Mouse (Mus musculus): Measurements from ENCODE around the gene Vac14. TPM values are rescaled to one million over a fixed set of nuclear protein-coding genes. Genes with fewer than 3 reads are reported as not detected.

The Vac14 gene
- polyA plus RNA-seq, 1 experiment: 26.8 TPM

DNA sequence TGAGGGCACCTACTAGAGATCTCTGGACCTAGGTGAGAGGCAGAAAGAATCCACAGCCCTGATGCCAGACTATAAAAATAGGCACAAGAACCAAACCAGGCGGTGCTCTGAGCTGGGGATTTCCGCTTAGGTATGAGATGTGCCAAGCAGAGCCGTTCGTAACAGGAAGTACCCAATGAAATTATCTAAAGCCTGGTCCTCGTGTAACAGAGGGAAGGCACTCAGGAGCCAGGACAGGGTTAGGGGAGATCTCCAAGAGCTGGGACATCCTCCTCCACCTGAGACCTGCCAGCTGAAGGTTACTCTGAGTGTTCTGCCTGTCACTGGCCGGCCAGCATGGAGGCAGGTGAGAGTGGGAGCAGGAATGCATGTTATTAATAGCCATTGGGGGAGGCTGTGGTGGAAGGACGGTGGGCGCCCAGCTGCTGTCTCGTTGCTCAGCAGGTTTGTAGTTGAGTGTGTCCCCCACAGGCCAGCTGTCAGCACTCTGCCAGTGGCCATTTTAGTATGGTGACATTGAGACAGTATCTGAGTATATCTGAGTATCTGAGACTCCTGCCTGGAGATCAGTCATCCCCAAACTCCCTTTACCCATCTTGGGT, 85.2 kb downstream of the Vac14 start:
- no peaks in the 10 kb centered on the region for H3K79me2 ChIP-seq (ENCODE audit: control insufficient read depth, insufficient read depth)
- no peaks in the 10 kb centered on the region for H3K27me3 ChIP-seq (ENCODE audit: control insufficient read depth, insufficient read depth, insufficient read length)
- TF ChIP-seq POLR2AphosphoS2 (IDR thresholded peaks at IDR 0.05; ENCODE audit: insufficient read length, low read depth): no peak
- TF ChIP-seq MYOG (IDR thresholded peaks at IDR 0.05; ENCODE audit: control insufficient read depth in 1 of 3, insufficient read depth in 1 of 3, insufficient read length in 2 of 3, low read depth in 2 of 3): peak; percentile 50 to 94 (median 86)
- TF ChIP-seq SRF (IDR thresholded peaks at IDR 0.05; ENCODE audit: control insufficient read depth, insufficient read length, low read depth): no peak
- TF ChIP-seq E2F4 (IDR thresholded peaks at IDR 0.05; ENCODE audit: insufficient read depth): no peak
- TF ChIP-seq MYOD1 (IDR thresholded peaks at IDR 0.05; ENCODE audit: control insufficient read depth in 1 of 3, insufficient read length in 2 of 3, low read depth in 2 of 3): peak in 2 of 3 experiments; percentile 69 to 98
- TF ChIP-seq TCF3 (IDR thresholded peaks at IDR 0.05; ENCODE audit: insufficient read length, low read depth): peak; percentile 68
- TF ChIP-seq MAX (IDR thresholded peaks at IDR 0.05; ENCODE audit: low read depth): no peak
- TF ChIP-seq CEBPB (IDR thresholded peaks at IDR 0.05; ENCODE audit: insufficient read depth, poor library complexity, severe bottlenecking): no peak
- TF ChIP-seq TCF12 (IDR thresholded peaks at IDR 0.05; ENCODE audit: insufficient read depth, poor library complexity, severe bottlenecking): peak; percentile 62
- TF ChIP-seq POLR2A (IDR thresholded peaks at IDR 0.05; ENCODE audit: insufficient read length, low read depth): no peak
- no peak for TF ChIP-seq USF1 (IDR thresholded peaks at IDR 0.05; ENCODE audit: low read depth)
- no peak for TF ChIP-seq REST (IDR thresholded peaks at IDR 0.05; ENCODE audit: insufficient read depth, insufficient read length)
- H3K4me2 ChIP-seq (ENCODE audit: low read depth): no peak overlapping the region
- H3ac ChIP-seq (ENCODE audit: control insufficient read depth, insufficient read length): no peak overlapping the region
- H3K36me3 ChIP-seq (ENCODE audit: control insufficient read depth, insufficient read depth): no peaks in the 10 kb centered on the region
- H3K4me3 ChIP-seq: no peak overlapping the region

DNA sequence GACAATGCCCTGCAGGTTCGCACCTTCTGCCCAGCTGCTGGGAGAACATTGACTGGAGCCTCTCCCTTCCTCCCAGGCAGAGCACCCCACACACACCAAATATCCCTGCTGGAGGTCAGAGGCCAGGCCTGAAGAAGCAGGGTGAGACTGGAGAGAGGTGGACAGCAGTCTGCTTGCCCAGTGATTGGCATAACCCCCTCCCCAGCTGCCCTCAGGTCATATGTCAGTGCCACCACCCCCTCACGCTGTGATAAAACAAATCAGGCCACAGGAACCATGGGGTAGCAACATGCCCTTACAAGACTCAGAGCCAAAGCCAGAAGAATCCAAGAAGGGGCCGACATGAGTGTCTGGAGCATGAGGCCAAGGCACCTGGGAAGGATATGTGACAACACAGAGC, 85.7 kb downstream of the Vac14 start:
- Histone ChIP-seq H3K36me3 (ENCODE audit: control insufficient read depth, insufficient read depth) (no peaks in the 10 kb centered on the region), H3K4me3 (no peak overlapping the region), H3K79me2 (ENCODE audit: control insufficient read depth, insufficient read depth) (no peaks in the 10 kb centered on the region), H3ac (ENCODE audit: control insufficient read depth, insufficient read length) (no peak overlapping the region), H3K27me3 (ENCODE audit: control insufficient read depth, insufficient read depth, insufficient read length) (no peaks in the 10 kb centered on the region), H3K4me2 (ENCODE audit: low read depth) (no peak overlapping the region)
- TF ChIP-seq MYOG (IDR thresholded peaks at IDR 0.05; ENCODE audit: control insufficient read depth in 1 of 3, insufficient read depth in 1 of 3, insufficient read length in 2 of 3, low read depth in 2 of 3) (peak in 1 of 3 experiments; percentile 57), SRF (IDR thresholded peaks at IDR 0.05; ENCODE audit: control insufficient read depth, insufficient read length, low read depth) (no peak), MYOD1 (IDR thresholded peaks at IDR 0.05; ENCODE audit: control insufficient read depth in 1 of 3, insufficient read length in 2 of 3, low read depth in 2 of 3) (peak in 1 of 3 experiments; percentile 84)

DNA sequence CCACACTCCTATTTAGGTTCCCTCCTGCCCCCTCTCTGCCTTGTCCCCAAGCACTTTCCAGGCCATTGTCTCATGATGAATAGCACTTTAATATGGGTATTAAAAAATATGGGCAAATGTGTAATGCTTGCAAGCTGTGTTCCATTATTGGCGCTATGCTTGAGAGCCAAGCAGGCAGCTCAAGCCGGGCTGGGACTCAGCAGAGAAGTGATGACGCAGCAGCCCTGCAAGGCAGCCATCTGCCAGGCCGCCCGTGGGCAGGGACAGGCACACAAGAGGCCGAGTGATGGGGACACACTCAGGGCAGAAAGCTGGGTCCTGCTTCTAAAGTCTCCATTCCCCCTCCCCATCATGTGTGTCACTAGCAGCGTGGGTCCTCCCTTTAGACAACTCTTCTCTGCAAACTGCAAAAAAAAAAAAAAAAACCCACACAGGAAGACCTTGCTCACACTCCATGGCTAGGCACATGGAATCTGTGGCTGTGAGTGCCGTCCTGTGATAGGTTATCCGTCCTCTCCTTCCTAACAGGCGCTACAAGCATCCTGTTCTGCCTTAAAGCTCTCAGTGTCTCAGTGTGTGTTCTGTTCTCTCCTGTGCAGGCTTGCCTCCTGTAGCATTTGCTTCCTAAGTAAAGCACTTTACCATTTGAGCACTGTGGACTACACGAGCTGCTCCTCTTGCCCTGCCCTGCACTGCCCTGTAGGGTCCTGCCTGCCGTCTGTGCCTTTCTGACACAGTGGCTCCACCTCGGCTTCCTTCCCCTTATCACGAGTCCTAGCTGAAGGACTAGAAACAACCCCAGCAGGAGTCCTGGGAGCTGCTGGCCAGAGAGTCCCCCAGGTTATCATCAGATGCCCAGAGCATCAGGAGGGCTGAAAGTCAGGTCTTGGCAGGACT, 87.3 kb downstream of the Vac14 start:
- Histone ChIP-seq H3K36me3 (ENCODE audit: control insufficient read depth, insufficient read depth) (no peaks in the 10 kb centered on the region), H3K4me2 (ENCODE audit: low read depth) (no peak overlapping the region), H3K4me3 (no peak overlapping the region), H3K79me2 (ENCODE audit: control insufficient read depth, insufficient read depth) (no peaks in the 10 kb centered on the region), H3K27me3 (ENCODE audit: control insufficient read depth, insufficient read depth, insufficient read length) (no peaks in the 10 kb centered on the region), H3ac (ENCODE audit: control insufficient read depth, insufficient read length) (no peak overlapping the region)
- TF ChIP-seq MYOD1 (IDR thresholded peaks at IDR 0.05; ENCODE audit: control insufficient read depth in 1 of 3, insufficient read length in 2 of 3, low read depth in 2 of 3) (peak in 1 of 3 experiments; percentile 15), E2F4 (IDR thresholded peaks at IDR 0.05; ENCODE audit: insufficient read depth) (no peak)

DNA sequence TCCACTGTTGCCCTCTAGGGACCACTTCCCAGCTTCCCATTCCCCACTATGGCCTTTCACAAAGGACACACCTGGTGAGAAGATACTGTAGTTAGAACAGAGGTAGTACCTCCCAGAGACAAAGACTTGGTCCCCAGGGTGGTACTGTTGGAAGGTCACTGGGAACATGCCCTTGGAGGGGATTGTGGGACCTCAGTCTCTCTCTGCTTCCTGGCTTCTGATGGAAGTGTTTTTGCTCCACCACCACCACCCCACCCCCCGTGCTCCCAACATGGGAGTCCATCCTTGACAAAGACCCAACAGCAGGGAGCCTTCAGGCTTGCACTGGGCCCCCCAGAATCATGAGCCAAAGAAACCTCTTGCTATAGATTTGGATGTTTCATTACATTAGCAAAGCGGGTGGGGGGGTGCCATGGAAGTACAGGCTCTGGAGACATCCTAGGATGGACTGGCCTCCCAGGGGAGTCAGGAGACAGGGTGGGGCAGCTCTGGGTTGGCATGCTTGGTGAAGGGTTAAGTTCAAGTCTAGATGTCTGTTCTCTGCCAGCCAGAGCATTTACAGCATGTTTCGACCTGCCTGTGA, 88.0 kb downstream of the Vac14 start:
- H3K4me3 ChIP-seq: no peak overlapping the region
- no peaks in the 10 kb centered on the region for H3K27me3 ChIP-seq (ENCODE audit: control insufficient read depth, insufficient read depth, insufficient read length)
- no peak for TF ChIP-seq E2F4 (IDR thresholded peaks at IDR 0.05; ENCODE audit: insufficient read depth)
- H3K4me2 ChIP-seq (ENCODE audit: low read depth): no peak overlapping the region
- no peaks in the 10 kb centered on the region for H3K36me3 ChIP-seq (ENCODE audit: control insufficient read depth, insufficient read depth)
- H3K79me2 ChIP-seq (ENCODE audit: control insufficient read depth, insufficient read depth): no peaks in the 10 kb centered on the region
- no peak overlapping the region for H3ac ChIP-seq (ENCODE audit: control insufficient read depth, insufficient read length)

DNA sequence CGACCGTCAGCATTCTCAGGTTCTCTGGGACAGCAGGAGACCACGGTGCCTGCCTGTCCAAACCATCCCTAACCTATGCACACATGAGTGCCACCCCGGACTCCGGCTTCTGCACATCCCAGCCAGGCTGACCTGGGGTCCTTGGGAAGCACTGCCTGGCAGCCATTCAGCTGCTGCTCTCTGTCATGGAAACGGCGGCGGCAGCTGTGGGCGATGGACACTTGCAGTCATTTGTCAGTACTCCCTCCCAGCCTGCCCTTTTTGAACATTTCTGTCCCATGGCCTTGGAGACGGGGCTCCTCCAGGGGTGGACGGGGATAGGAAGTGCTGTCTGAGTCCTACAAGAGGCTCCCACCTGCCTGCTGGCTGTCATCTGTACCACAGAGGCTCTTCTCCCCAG, 90.0 kb downstream of the Vac14 start:
- no peak for TF ChIP-seq SRF (IDR thresholded peaks at IDR 0.05; ENCODE audit: control insufficient read depth, insufficient read length, low read depth)
- peak in 2 of 3 experiments; percentile 26 to 63 for TF ChIP-seq MYOG (IDR thresholded peaks at IDR 0.05; ENCODE audit: control insufficient read depth in 1 of 3, insufficient read depth in 1 of 3, insufficient read length in 2 of 3, low read depth in 2 of 3)
- TF ChIP-seq MYOD1 (IDR thresholded peaks at IDR 0.05; ENCODE audit: control insufficient read depth in 1 of 3, insufficient read length in 2 of 3, low read depth in 2 of 3): peak in 2 of 3 experiments; percentile 57 to 74
- TF ChIP-seq POLR2A (IDR thresholded peaks at IDR 0.05; ENCODE audit: insufficient read length, low read depth): no peak
- TF ChIP-seq CEBPB (IDR thresholded peaks at IDR 0.05; ENCODE audit: insufficient read depth, poor library complexity, severe bottlenecking): no peak
- no peak for TF ChIP-seq TCF3 (IDR thresholded peaks at IDR 0.05; ENCODE audit: insufficient read length, low read depth)
- no peak for TF ChIP-seq REST (IDR thresholded peaks at IDR 0.05; ENCODE audit: insufficient read depth, insufficient read length)
- TF ChIP-seq TCF12 (IDR thresholded peaks at IDR 0.05; ENCODE audit: insufficient read depth, poor library complexity, severe bottlenecking): no peak
- TF ChIP-seq USF1 (IDR thresholded peaks at IDR 0.05; ENCODE audit: low read depth): no peak
- TF ChIP-seq MAX (IDR thresholded peaks at IDR 0.05; ENCODE audit: low read depth): no peak
- TF ChIP-seq E2F4 (IDR thresholded peaks at IDR 0.05; ENCODE audit: insufficient read depth): no peak
- no peak for TF ChIP-seq POLR2AphosphoS2 (IDR thresholded peaks at IDR 0.05; ENCODE audit: insufficient read length, low read depth)
- no peaks in the 10 kb centered on the region for H3K36me3 ChIP-seq (ENCODE audit: control insufficient read depth, insufficient read depth)
- H3K79me2 ChIP-seq (ENCODE audit: control insufficient read depth, insufficient read depth): no peaks in the 10 kb centered on the region
- no peak overlapping the region for H3K4me2 ChIP-seq (ENCODE audit: low read depth)
- H3K4me3 ChIP-seq: no peak overlapping the region
- H3ac ChIP-seq (ENCODE audit: control insufficient read depth, insufficient read length): no peak overlapping the region
- H3K27me3 ChIP-seq (ENCODE audit: control insufficient read depth, insufficient read depth, insufficient read length): no peaks in the 10 kb centered on the region

Data from myocyte (in vitro differentiated cells).